Mouse (Mus musculus): Measurements from ENCODE around the gene Gaa.

GRCm38 (mm10) chr11:119265811-119266210 is 1.9 kb upstream of the Gaa start:
- no peak for TF ChIP-seq USF1 (IDR thresholded peaks at IDR 0.05; ENCODE audit: low read depth)
- no peak for TF ChIP-seq CTCF (IDR thresholded peaks at IDR 0.05; ENCODE audit: control insufficient read depth, insufficient read depth, insufficient read length)
- TF ChIP-seq MYOD1 (IDR thresholded peaks at IDR 0.05; ENCODE audit: control insufficient read depth, insufficient read length, low read depth) = no peak
- no peak for TF ChIP-seq CEBPB (IDR thresholded peaks at IDR 0.05; ENCODE audit: low read depth)
- TF ChIP-seq MAX (IDR thresholded peaks at IDR 0.05) = no peak
- TF ChIP-seq MYOG (IDR thresholded peaks at IDR 0.05; ENCODE audit: control insufficient read depth, extremely low read depth, insufficient read length) = no peak
